Mouse (Mus musculus): ENCODE measurements around the gene Iah1. TPM values are rescaled to one million over a fixed set of nuclear protein-coding genes. Genes with fewer than 3 reads are reported as not detected.

Gene Iah1
- polyA plus RNA-seq, 1 experiment from 2014 or later: 38.7 TPM

- Histone ChIP-seq H3K36me3 (peaks cover 36% of the 10 kb centered on the region), H3K9ac (no peak overlapping the region), H3K27ac (peak overlapping the region; percentile 44; the same call in 1 of the 2 replicates), H3K4me3 (no peak overlapping the region), H3K27me3 (no peaks in the 10 kb centered on the region), H3K4me2 (no peak overlapping the region), H3K9me3 (replicated peaks) (no peaks in the 10 kb centered on the region), H3K4me1 (replicated peaks) (peaks cover 26% of the 10 kb centered on the region)
- WGBS: 61% methylated on average over 3 of the region's 3 CpGs
- ATAC-seq (replicated peaks; ENCODE audit: insufficient number of reproducible peaks, insufficient read depth, low FRiP score, low read depth): no peak
These were observed 27.3 kb upstream of the Iah1 start for GRCm38 (mm10) chr12:21288716-21289395.

- Histone ChIP-seq H3K4me3 (no peak overlapping the region), H3K36me3 (peaks cover 44% of the 10 kb centered on the region), H3K4me2 (no peak overlapping the region), H3K9me3 (replicated peaks) (no peaks in the 10 kb centered on the region), H3K4me1 (replicated peaks) (peaks cover 26% of the 10 kb centered on the region), H3K27ac (no peak overlapping the region), H3K27me3 (no peaks in the 10 kb centered on the region), H3K9ac (no peak overlapping the region)
- 82% methylated on average over 6 of the region's 6 CpGs for WGBS
- ATAC-seq (replicated peaks; ENCODE audit: insufficient number of reproducible peaks, insufficient read depth, low FRiP score, low read depth): no peak
These were observed 26.5 kb upstream of the Iah1 start for GRCm38 (mm10) chr12:21289651-21290050.

- Histone ChIP-seq H3K9ac (no peak overlapping the region), H3K36me3 (peaks cover 87% of the 10 kb centered on the region), H3K9me3 (replicated peaks) (no peaks in the 10 kb centered on the region), H3K27me3 (no peaks in the 10 kb centered on the region), H3K4me2 (no peak overlapping the region), H3K27ac (no peak overlapping the region), H3K4me1 (replicated peaks) (0 out of 2 replicates have a peak, but pooled peaks cover 2% of the 10 kb centered on the region), H3K4me3 (no peak overlapping the region)
- no peak for ATAC-seq (replicated peaks; ENCODE audit: insufficient number of reproducible peaks, insufficient read depth, low FRiP score, low read depth)
- WGBS: 87% methylated on average over 11 of the region's 11 CpGs
These were observed 17.3 kb upstream of the Iah1 start for GRCm38 (mm10) chr12:21298856-21299255.

GRCm38 (mm10) chr12:21301324-21301723 is 14.9 kb upstream of the Iah1 start:
- H3K36me3 ChIP-seq: peaks cover 71% of the 10 kb centered on the region

GRCm38 (mm10) chr12:21301932-21302331 is 14.3 kb upstream of the Iah1 start:
- Histone ChIP-seq H3K9me3 (replicated peaks) (no peaks in the 10 kb centered on the region), H3K4me3 (no peak overlapping the region), H3K9ac (no peak overlapping the region), H3K36me3 (peaks cover 72% of the 10 kb centered on the region), H3K27ac (peak overlapping the region; percentile 6; the same call in 1 of the 2 replicates), H3K4me2 (no peak overlapping the region), H3K27me3 (no peaks in the 10 kb centered on the region), H3K4me1 (replicated peaks) (0 out of 2 replicates have a peak, but pooled peaks cover 2% of the 10 kb centered on the region)
- ATAC-seq (replicated peaks; ENCODE audit: insufficient number of reproducible peaks, insufficient read depth, low FRiP score, low read depth): no peak
- WGBS: 80% methylated on average over 8 of the region's 8 CpGs

More at GRCm38 (mm10) chr12:21301324-21301723, 14.9 kb upstream of the Iah1 start:
- 0 out of 2 replicates have a peak, but pooled peaks cover 2% of the 10 kb centered on the region for H3K4me1 ChIP-seq (replicated peaks)
- H3K27ac ChIP-seq: 0 out of 2 replicates have a peak overlapping the region, but pooled peaks have one; percentile 6
- 64% methylated on average over 7 of the region's 7 CpGs for WGBS
- no peak for ATAC-seq (replicated peaks; ENCODE audit: insufficient number of reproducible peaks, insufficient read depth, low FRiP score, low read depth)
- no peaks in the 10 kb centered on the region for H3K9me3 ChIP-seq (replicated peaks)
- no peaks in the 10 kb centered on the region for H3K27me3 ChIP-seq
- no peak overlapping the region for H3K9ac ChIP-seq
- H3K4me3 ChIP-seq: no peak overlapping the region
- no peak overlapping the region for H3K4me2 ChIP-seq

GRCm38 (mm10) chr12:21302361-21302783 is 13.8 kb upstream of the Iah1 start:
- Histone ChIP-seq H3K9ac (no peak overlapping the region), H3K4me1 (replicated peaks) (0 out of 2 replicates have a peak, but pooled peaks cover 2% of the 10 kb centered on the region), H3K36me3 (peaks cover 71% of the 10 kb centered on the region), H3K4me2 (no peak overlapping the region), H3K4me3 (no peak overlapping the region), H3K27ac (no peak overlapping the region), H3K9me3 (replicated peaks) (no peaks in the 10 kb centered on the region), H3K27me3 (no peaks in the 10 kb centered on the region)
- 69% methylated on average over 5 of the region's 5 CpGs for WGBS
- no peak for ATAC-seq (replicated peaks; ENCODE audit: insufficient number of reproducible peaks, insufficient read depth, low FRiP score, low read depth)

GRCm38 (mm10) chr12:21305741-21306140 is 10.4 kb upstream of the Iah1 start:
- Histone ChIP-seq H3K4me2 (no peak overlapping the region), H3K9ac (no peak overlapping the region), H3K36me3 (peaks cover 73% of the 10 kb centered on the region), H3K27ac (no peak overlapping the region), H3K27me3 (no peaks in the 10 kb centered on the region), H3K4me3 (no peak overlapping the region), H3K4me1 (replicated peaks) (0 out of 2 replicates have a peak, but pooled peaks cover 2% of the 10 kb centered on the region), H3K9me3 (replicated peaks) (no peaks in the 10 kb centered on the region)
- 94% methylated on average over 4 of the region's 4 CpGs for WGBS
- no peak for ATAC-seq (replicated peaks; ENCODE audit: insufficient number of reproducible peaks, insufficient read depth, low FRiP score, low read depth)

GRCm38 (mm10) chr12:21306721-21307120 is 9.5 kb upstream of the Iah1 start:
- no peaks in the 10 kb centered on the region for H3K27me3 ChIP-seq
- H3K4me2 ChIP-seq: no peak overlapping the region
- no peak overlapping the region for H3K27ac ChIP-seq
- no peak overlapping the region for H3K4me3 ChIP-seq
- H3K36me3 ChIP-seq: peaks cover 75% of the 10 kb centered on the region
- 83% methylated on average over 4 of the region's 4 CpGs for WGBS
- no peaks in the 10 kb centered on the region for H3K9me3 ChIP-seq (replicated peaks)
- no peak overlapping the region for H3K9ac ChIP-seq
- H3K4me1 ChIP-seq (replicated peaks): 0 out of 2 replicates have a peak, but pooled peaks cover 2% of the 10 kb centered on the region
- ATAC-seq (replicated peaks; ENCODE audit: insufficient number of reproducible peaks, insufficient read depth, low FRiP score, low read depth): no peak

- ATAC-seq (replicated peaks; ENCODE audit: insufficient number of reproducible peaks, insufficient read depth, low FRiP score, low read depth): no peak
- Histone ChIP-seq H3K27me3 (no peaks in the 10 kb centered on the region), H3K27ac (no peak overlapping the region), H3K9me3 (replicated peaks) (no peaks in the 10 kb centered on the region), H3K36me3 (peaks cover 62% of the 10 kb centered on the region), H3K4me3 (no peak overlapping the region), H3K9ac (no peak overlapping the region), H3K4me1 (replicated peaks) (peaks cover 11% of the 10 kb centered on the region; the same call in 1 of the 2 replicates), H3K4me2 (no peak overlapping the region)
- WGBS: 87% methylated on average over 5 of the region's 5 CpGs
These were observed 4.0 kb upstream of the Iah1 start for GRCm38 (mm10) chr12:21312201-21312600.

GRCm38 (mm10) chr12:21316869-21317265 is 678 bp downstream of the Iah1 start:
- peaks cover 13% of the 10 kb centered on the region; the same call in 1 of the 2 replicates for H3K4me1 ChIP-seq (replicated peaks)
- no peaks in the 10 kb centered on the region for H3K9me3 ChIP-seq (replicated peaks)
- H3K36me3 ChIP-seq: peaks cover 32% of the 10 kb centered on the region
- H3K27ac ChIP-seq: peak overlapping the region; percentile 81
- peak overlapping the region; percentile 80 for H3K4me2 ChIP-seq
- no peak for ATAC-seq (replicated peaks; ENCODE audit: insufficient number of reproducible peaks, insufficient read depth, low FRiP score, low read depth)
- WGBS: 22% methylated on average over 7 of the region's 7 CpGs
- H3K4me3 ChIP-seq: peak overlapping the region; percentile 85
- no peaks in the 10 kb centered on the region for H3K27me3 ChIP-seq
- H3K9ac ChIP-seq: peak overlapping the region; percentile 80

GRCm38 (mm10) chr12:21318143-21318895 is 2.1 kb downstream of the Iah1 start:
- H3K36me3 ChIP-seq: peaks cover 24% of the 10 kb centered on the region
- 82% methylated on average over 12 of the region's 12 CpGs for WGBS
- H3K27me3 ChIP-seq: no peaks in the 10 kb centered on the region
- ATAC-seq (replicated peaks; ENCODE audit: insufficient number of reproducible peaks, insufficient read depth, low FRiP score, low read depth): no peak
- H3K4me2 ChIP-seq: no peak overlapping the region
- H3K4me3 ChIP-seq: no peak overlapping the region
- H3K27ac ChIP-seq: no peak overlapping the region
- H3K4me1 ChIP-seq (replicated peaks): peaks cover 13% of the 10 kb centered on the region; the same call in 1 of the 2 replicates
- H3K9ac ChIP-seq: no peak overlapping the region
- no peaks in the 10 kb centered on the region for H3K9me3 ChIP-seq (replicated peaks)

Data from heart, embryonic 15.5 days (tissue).